Mouse (Mus musculus): ENCODE data around the gene Ssbp4.

Gene Ssbp4

DNA sequence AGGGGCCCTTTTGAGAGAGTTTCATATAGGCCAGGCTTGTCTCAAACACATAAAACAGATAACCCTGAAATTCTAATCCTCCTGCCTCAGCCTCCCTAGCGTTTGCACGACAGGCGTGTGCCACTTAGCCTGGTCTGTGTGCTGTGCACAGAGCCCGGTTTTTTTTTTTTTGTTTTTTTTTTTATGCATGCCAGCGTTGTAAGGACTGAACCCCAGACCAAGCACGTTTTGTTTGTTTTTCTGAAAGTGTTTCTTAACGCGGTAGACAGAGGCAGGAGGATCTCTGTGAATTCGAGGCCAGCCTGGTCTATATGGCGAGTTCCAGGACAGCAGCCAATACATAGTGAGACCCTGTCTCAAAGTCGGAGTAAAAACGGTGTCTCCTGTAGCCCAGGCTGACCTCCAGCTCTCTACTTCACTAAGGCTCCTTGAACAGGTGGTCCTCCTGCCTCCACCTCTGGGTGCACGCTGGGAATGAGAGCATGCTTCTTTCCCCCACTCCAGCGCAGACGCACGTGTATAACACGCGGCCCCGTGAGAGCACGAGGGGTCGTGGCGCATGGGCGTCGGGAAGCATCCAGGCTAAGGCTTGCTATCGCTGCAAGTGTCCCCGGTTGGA, at the start of gene Ssbp4:
Gene Ssbp4 (minus strand): TSS at position 124 of the 619 bp plus-strand sequence.
- peak; percentile 52 for DNase-seq

- no peak for DNase-seq
Measured at GRCm38 (mm10) chr8:70657739-70658138, 49.1 kb upstream of the Ssbp4 start.

DNA sequence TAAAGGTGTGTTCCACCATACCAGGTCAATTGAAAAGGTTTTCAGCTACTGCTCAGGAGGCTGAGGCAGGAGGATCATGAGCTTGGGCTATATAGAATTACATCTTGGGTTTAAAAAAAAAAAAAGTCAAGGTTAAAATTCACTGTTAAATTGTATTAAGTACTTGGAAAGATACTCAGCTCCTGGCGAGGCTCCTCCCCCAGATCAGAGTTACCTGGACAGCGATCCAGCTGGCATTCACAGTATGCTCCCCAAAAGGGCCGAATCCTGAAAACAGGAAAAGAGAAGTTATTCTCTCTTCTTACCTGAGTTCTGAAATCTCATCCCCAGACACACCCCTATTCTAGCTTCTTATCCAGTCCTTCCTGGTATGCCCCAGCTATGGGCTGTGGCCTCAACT, 48.5 kb upstream of the Ssbp4 start:
- DNase-seq: no peak

GRCm38 (mm10) chr8:70656193-70656790, 47.6 kb upstream of the Ssbp4 start:
- no peak for DNase-seq

DNA sequence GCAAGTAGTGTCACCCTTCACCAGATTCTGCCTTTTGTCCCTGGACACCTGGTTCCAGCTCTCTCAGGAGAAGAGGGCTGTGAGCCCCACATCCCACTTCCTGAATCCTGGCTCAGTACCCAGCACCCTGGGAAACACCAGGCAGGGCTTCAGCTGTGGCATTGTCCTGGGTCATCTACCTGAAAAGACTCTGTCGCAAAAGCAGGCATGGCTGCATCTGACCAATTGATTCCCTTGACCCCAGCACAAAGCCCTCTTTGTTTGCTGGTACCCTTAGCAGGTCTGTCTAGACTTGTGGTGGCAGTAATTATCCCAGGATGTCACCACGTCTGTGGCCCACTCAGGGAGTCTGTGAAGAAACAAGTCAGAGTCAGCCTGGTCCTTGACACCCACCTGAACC, 46.8 kb upstream of the Ssbp4 start:
- no peak for DNase-seq

DNA sequence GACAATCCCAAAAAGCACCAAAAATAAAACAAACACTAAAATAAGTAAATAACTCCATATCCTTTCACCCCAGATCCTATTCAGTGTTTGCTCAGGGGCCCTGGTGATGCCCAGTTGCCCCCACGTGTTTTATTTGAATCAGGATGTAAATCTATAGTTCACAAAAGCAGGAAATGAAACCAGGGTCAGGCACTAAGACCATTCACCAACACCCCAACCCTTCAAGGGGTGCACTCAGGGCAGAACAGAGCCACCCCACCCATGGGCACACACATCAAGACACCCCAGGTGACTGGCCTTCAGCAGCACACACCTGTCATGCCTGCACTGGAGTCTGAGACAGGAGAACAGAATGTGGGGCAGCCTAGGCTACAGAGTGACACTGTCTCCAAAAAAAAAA, 45.4 kb upstream of the Ssbp4 start:
- DNase-seq: no peak

- no peak for DNase-seq
Measured at GRCm38 (mm10) chr8:70653226-70653625, 44.6 kb upstream of the Ssbp4 start.

- DNase-seq: no peak
Measured at GRCm38 (mm10) chr8:70650351-70650750, 41.7 kb upstream of the Ssbp4 start.

DNA sequence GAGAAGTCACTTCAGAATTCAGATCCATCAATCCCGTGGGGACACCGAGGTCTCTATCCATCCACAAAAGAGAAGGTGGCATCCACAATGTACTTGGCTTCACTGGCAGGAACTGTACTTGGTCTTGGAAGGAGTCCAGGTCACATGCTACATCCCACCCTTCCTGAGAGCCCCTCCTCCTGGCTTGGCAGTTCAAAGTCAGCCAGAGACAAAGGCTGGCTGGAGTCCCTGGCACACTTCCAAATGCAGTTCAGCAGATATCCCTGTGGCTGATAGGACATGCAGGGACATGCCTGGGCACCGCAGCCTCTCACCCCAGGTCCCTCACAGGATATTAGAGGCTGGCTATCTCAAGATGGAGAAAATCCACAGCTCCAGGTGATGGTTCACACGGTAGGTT, 40.7 kb upstream of the Ssbp4 start:
- peak; percentile 51 for DNase-seq

GRCm38 (mm10) chr8:70648921-70649320, 40.2 kb upstream of the Ssbp4 start:
- DNase-seq: no peak

- DNase-seq: no peak
Measured at GRCm38 (mm10) chr8:70648164-70648442, 39.4 kb upstream of the Ssbp4 start.

GRCm38 (mm10) chr8:70647343-70648163, 38.9 kb upstream of the Ssbp4 start:
- no peak for DNase-seq

GRCm38 (mm10) chr8:70646775-70647174, 38.1 kb upstream of the Ssbp4 start:
- DNase-seq: no peak

DNA sequence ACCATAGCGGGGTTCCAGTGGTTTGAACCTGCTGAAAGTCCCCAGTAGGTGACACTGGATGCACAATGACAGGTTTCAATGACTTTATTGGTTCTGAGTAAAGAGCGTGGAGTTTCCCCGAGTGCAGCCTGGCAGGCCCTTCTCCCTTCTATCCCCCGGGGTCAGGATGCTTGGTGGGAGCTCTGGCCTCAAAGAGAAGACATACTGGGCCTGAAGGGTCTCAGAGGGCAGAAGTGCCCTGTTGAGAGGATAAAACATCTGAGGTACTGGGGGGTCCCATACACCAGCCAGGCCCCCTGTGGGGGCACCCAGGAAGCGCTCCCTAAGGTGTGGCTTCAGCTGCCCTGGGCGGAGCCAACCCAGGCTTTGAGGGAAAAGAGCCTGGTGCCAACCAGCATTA, 37.7 kb upstream of the Ssbp4 start:
- DNase-seq: no peak

- DNase-seq: no peak
Measured at GRCm38 (mm10) chr8:70645501-70646224, 37.0 kb upstream of the Ssbp4 start.

- no peak for DNase-seq
Measured at GRCm38 (mm10) chr8:70644065-70644464, 35.4 kb upstream of the Ssbp4 start.

- no peak for DNase-seq
Measured at GRCm38 (mm10) chr8:70643019-70643418, 34.3 kb upstream of the Ssbp4 start.

GRCm38 (mm10) chr8:70638752-70639151, 30.1 kb upstream of the Ssbp4 start:
- no peak for DNase-seq

DNA sequence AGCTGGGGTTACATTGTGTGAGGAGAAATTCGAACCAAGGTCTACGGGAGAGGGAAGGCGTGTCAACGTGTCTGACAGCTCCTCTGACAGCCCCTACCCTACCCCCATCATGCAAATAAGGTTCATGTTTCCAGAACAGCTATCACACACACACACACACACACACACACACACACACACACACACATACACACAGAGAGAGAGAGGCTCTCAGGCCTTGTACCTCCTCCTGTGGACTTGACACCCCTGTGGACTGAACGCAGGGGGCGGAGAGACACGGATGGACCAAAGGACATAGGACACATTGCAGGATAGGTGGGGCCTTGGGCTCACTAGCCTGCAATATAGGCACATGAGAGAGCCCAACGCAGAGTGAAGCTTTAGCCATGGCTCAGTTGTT, 28.2 kb upstream of the Ssbp4 start:
- no peak for DNase-seq

- no peak for DNase-seq
Measured at GRCm38 (mm10) chr8:70635527-70635926, 26.9 kb upstream of the Ssbp4 start.

- DNase-seq: no peak
Measured at GRCm38 (mm10) chr8:70634066-70634465, 25.4 kb upstream of the Ssbp4 start.

DNA sequence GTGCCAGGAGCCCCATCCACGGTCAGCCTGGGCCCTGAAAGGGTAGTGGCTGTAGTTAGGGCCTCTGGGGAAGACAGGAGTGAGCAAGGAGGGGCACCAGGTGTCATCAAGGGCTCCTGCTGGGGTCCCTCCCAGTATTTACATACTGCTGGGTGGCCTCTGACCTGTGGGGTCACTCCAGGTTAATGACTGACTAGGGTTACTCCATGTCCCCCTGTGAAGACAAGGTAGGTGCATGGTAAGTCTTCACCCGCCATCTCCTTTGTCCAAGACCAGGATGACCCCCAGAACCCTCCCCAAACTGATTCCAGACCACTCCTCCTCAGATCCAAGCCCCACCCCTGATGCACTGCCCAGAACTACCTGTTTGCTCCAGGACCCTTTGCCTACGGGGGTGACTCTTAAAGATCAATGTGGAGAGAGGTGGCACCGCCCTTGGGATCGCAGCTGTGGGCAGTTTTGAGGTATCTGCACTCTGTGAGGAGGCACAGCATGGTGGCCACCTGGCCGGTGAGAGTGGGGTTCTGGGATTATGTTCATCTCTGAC, 23.7 kb upstream of the Ssbp4 start, which contains the start of gene Gdf15:
Gene Gdf15 (minus strand): TSS at position 111 of the 547 bp plus-strand sequence.
- DNase-seq: no peak

DNA sequence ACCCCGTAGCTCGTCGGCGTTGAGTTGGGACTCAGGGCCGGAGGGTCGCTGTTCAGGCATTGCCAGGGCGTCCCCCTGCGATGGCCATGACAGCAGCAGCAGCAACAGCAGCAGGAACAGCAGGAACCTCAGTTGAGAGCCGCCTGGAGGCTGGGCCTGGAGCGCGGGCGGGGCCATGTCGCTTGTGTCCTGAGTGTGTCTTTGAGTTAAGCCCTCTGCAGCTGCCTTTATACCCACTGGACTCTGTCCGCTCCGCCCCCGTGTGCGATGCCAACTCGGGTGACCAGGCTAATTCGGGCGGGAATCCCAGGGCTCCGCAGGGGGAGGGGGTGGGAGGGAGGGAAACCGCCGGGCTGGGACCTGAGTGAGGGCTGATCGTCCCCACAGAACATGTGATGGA, 22.8 kb upstream of the Ssbp4 start:
- no peak for DNase-seq

All from cerebellum, adult 9-10 months (tissue).